Mouse (Mus musculus) MEL (cell line): ENCODE data around the gene Tmco5. TPM values are rescaled to one million over a fixed set of nuclear protein-coding genes. Genes with fewer than 3 reads are reported as not detected.

Experiments used
- DNase-seq: peaks from one replicate; pipeline ENCODE4 v3.0.0; 2011; ENCODE audit warnings: low read depth, low spot score
- H3K27ac ChIP-seq: 2 replicates; pipeline ENCODE4 v1.5.1; 2012; ENCODE audit warnings: low read depth, mild to moderate bottlenecking, control low read depth, low read length, moderate library complexity; ENCODE audit not compliant: control insufficient read depth
- H3K27me3 ChIP-seq, 2 experiments: fragments of 150-350 bp in 1 of 2; sonication (generic) in 1 of 2; 2 replicates each; pipeline ENCODE4 v1.6.1; 2012; ENCODE audit warnings: low read length in 2 of 2, mild to moderate bottlenecking in 2 of 2, improper control_type of control experiment in 1 of 2, moderate library complexity in 1 of 2; ENCODE audit not compliant: insufficient read depth in 2 of 2, control insufficient read depth in 1 of 2
- H3K36me3 ChIP-seq, 2 experiments: 2 replicates each; pipeline ENCODE4 v1.6.1; 2012 to 2014; ENCODE audit warnings: low read length in 2 of 2, improper control_type of control experiment in 1 of 2, inconsistent platforms in 1 of 2, mild to moderate bottlenecking in 1 of 2; ENCODE audit not compliant: insufficient read depth in 2 of 2, control insufficient read depth in 1 of 2
- H3K4me1 ChIP-seq, 2 experiments: fragments of 150-350 bp in 1 of 2; sonication (generic) in 1 of 2; 2 replicates each; pipeline ENCODE4 v1.6.1; 2012; ENCODE audit warnings: low read length in 2 of 2, improper control_type of control experiment in 1 of 2, mild to moderate bottlenecking in 1 of 2; ENCODE audit not compliant: insufficient read depth in 2 of 2, control insufficient read depth in 1 of 2
- H3K4me3 ChIP-seq, 2 experiments: fragments of 150-350 bp in 1 of 2; sonication (generic) in 1 of 2; 2 replicates each; pipeline ENCODE4 v1.5.1; 2012; ENCODE audit warnings: low read depth in 2 of 2, low read length in 2 of 2, mild to moderate bottlenecking in 2 of 2, moderate library complexity in 2 of 2, control low read depth in 1 of 2, improper control_type of control experiment in 1 of 2; ENCODE audit not compliant: control insufficient read depth in 1 of 2, insufficient read depth in 1 of 2
- H3K79me2 ChIP-seq: 2 replicates; pipeline ENCODE4 v1.6.1; 2012; ENCODE audit warnings: mild to moderate bottlenecking, low read length, moderate library complexity; ENCODE audit not compliant: control insufficient read depth, poor library complexity, insufficient read depth
- H3K9ac ChIP-seq: 2 replicates; pipeline ENCODE4 v1.6.1; 2012; ENCODE audit warnings: low read depth, mild to moderate bottlenecking, control low read depth, low read length, moderate library complexity; ENCODE audit not compliant: control insufficient read depth, poor library complexity, severe bottlenecking
- H3K9me3 ChIP-seq: fragments of 150-350 bp; sonication (generic); replicated peaks from 2 replicates; pipeline ENCODE4 v1.6.1; 2012; ENCODE audit warnings: mild to moderate bottlenecking, low read length, improper control_type of control experiment, moderate library complexity; ENCODE audit not compliant: insufficient read depth
- BHLHE40 ChIP-seq: IDR thresholded peaks from 2 replicates; pipeline ENCODE4 v1.6.1; 2012; ENCODE audit warnings: low read depth, mild to moderate bottlenecking, inconsistent platforms, low read length, improper control_type of control experiment, borderline replicate concordance
- CHD2 ChIP-seq: IDR thresholded peaks from 2 replicates; pipeline ENCODE4 v1.6.1; 2011; ENCODE audit warnings: low read length, improper control_type of control experiment
- E2F4 ChIP-seq: IDR thresholded peaks from 2 replicates; pipeline ENCODE4 v1.6.1; 2011; ENCODE audit warnings: low read depth, low read length, improper control_type of control experiment, borderline replicate concordance
- EP300 ChIP-seq, 2 experiments: IDR thresholded peaks; 2 replicates each; pipeline ENCODE4 v1.6.1; 2011; ENCODE audit warnings: improper control_type of control experiment in 2 of 2, low read length in 2 of 2, low read depth in 1 of 2, mild to moderate bottlenecking in 1 of 2
- ETS1 ChIP-seq: IDR thresholded peaks from 2 replicates; pipeline ENCODE4 v1.6.1; 2012; ENCODE audit warnings: low read depth, mild to moderate bottlenecking, inconsistent platforms, low read length, improper control_type of control experiment, moderate library complexity
- GABPA ChIP-seq: IDR thresholded peaks from 2 replicates; pipeline ENCODE4 v1.6.1; 2012; ENCODE audit warnings: low read depth, mild to moderate bottlenecking, inconsistent platforms, low read length, improper control_type of control experiment, moderate library complexity
- GATA1 ChIP-seq: IDR thresholded peaks from 2 replicates; pipeline ENCODE4 v1.6.1; 2011; ENCODE audit warnings: low read depth, low read length, improper control_type of control experiment
- JUND ChIP-seq: IDR thresholded peaks from 2 replicates; pipeline ENCODE4 v1.6.1; 2011; ENCODE audit warnings: low read depth, mild to moderate bottlenecking, improper control_type of control experiment, low read length
- KAT2A ChIP-seq: conservative IDR thresholded peaks from 2 replicates; pipeline ENCODE4 v1.6.1; 2012; ENCODE audit warnings: low read depth, low read length, improper control_type of control experiment, inconsistent platforms
- MYC ChIP-seq: IDR thresholded peaks from 2 replicates; pipeline ENCODE4 v1.6.1; 2011; ENCODE audit warnings: low read depth, mild to moderate bottlenecking, low read length, improper control_type of control experiment, moderate library complexity
- NELFE ChIP-seq: IDR thresholded peaks from 2 replicates; pipeline ENCODE4 v1.6.1; 2011; ENCODE audit warnings: low read depth, low read length, improper control_type of control experiment
- NRF1 ChIP-seq: IDR thresholded peaks from 2 replicates; pipeline ENCODE4 v1.6.1; 2014; ENCODE audit warnings: low read depth, mild to moderate bottlenecking, inconsistent platforms, low read length, improper control_type of control experiment, moderate library complexity; ENCODE audit not compliant: poor library complexity, insufficient read depth, severe bottlenecking
- POLR2AphosphoS2 ChIP-seq: IDR thresholded peaks from 2 replicates; pipeline ENCODE4 v1.6.1; 2011; ENCODE audit warnings: low read length, improper control_type of control experiment
- RAD21 ChIP-seq: IDR thresholded peaks from 2 replicates; pipeline ENCODE4 v1.6.1; 2011; ENCODE audit warnings: mild to moderate bottlenecking, low read depth, low read length, improper control_type of control experiment
- TBP ChIP-seq: IDR thresholded peaks from 2 replicates; pipeline ENCODE4 v1.8.0; 2011; ENCODE audit warnings: low read depth, low read length, improper control_type of control experiment
- TCF12 ChIP-seq: IDR thresholded peaks from 2 replicates; pipeline ENCODE4 v1.6.1; 2014; ENCODE audit warnings: low read depth, mild to moderate bottlenecking, inconsistent platforms, low read length, improper control_type of control experiment, moderate library complexity
- USF1 ChIP-seq: IDR thresholded peaks from 2 replicates; pipeline ENCODE4 v1.6.1; 2014; ENCODE audit warnings: low read depth, mild to moderate bottlenecking, inconsistent platforms, low read length, improper control_type of control experiment, moderate library complexity
- USF2 ChIP-seq, 2 experiments: IDR thresholded peaks; 2 replicates each; pipeline ENCODE4 v1.6.1; 2011 to 2012; ENCODE audit warnings: improper control_type of control experiment in 2 of 2, low read length in 2 of 2, borderline replicate concordance in 1 of 2, inconsistent platforms in 1 of 2, low read depth in 1 of 2, mild to moderate bottlenecking in 1 of 2; ENCODE audit not compliant: insufficient read depth in 1 of 2
- ZKSCAN1 ChIP-seq: IDR thresholded peaks from 2 replicates; pipeline ENCODE4 v1.6.1; 2012; ENCODE audit warnings: low read depth, mild to moderate bottlenecking, inconsistent platforms, low read length, improper control_type of control experiment, moderate library complexity
- ZMIZ1 ChIP-seq: IDR thresholded peaks from 2 replicates; pipeline ENCODE4 v1.6.1; 2012; ENCODE audit warnings: low read depth, mild to moderate bottlenecking, inconsistent platforms, low read length, improper control_type of control experiment, moderate library complexity
- ZNF384 ChIP-seq: IDR thresholded peaks from 2 replicates; pipeline ENCODE4 v1.6.1; 2012; ENCODE audit warnings: low read depth, mild to moderate bottlenecking, inconsistent platforms, low read length, improper control_type of control experiment
- polyA plus RNA-seq, 2 experiments: library from polyadenylated mRNA; stranded (reverse) in 1 of 2; unstranded in 1 of 2; fragments of >175 nt in 1 of 2; fragments of >200 nt in 1 of 2; gene quantifications; 2 replicates each; pipeline versions ENCODE4 v1.2.1 to v1.2.4; 2012; ENCODE audit warnings: low replicate concordance in 2 of 2, low read depth in 1 of 2; ENCODE audit not compliant: insufficient read length in 2 of 2, insufficient read depth in 1 of 2, missing spikeins in 1 of 2
- total RNA-seq: library from RNA; depleted of rRNA; stranded (reverse); fragments of 300-350 nt; gene quantifications from 2 replicates; pipeline ENCODE4 v1.2.3, GENCODE M21; 2012; rRNA removed

Gene Tmco5
- total and polyA plus RNA-seq, 3 experiments: not detected

- Histone ChIP-seq H3K4me1 (peaks cover 0 to 2% of the 10 kb centered on the region in 2 experiments; a peak in 1 of 4 replicates), H3K36me3 (no peaks in the 10 kb centered on the region; a peak in 1 of 4 replicates), H3K27ac (no peak overlapping the region), H3K27me3 (no peaks in the 10 kb centered on the region), H3K9me3 (no peaks in the 10 kb centered on the region), H3K79me2 (no peaks in the 10 kb centered on the region), H3K4me3 (no peak overlapping the region), H3K9ac (no peak overlapping the region)
- TF ChIP-seq JUND: no peak
- no peak for TF ChIP-seq GATA1
- no peak for TF ChIP-seq E2F4
- no peak for TF ChIP-seq USF2 (IDR thresholded peaks at IDR 0.05; ENCODE audit: borderline replicate concordance in 1 of 2, insufficient read depth in 1 of 2, low read depth in 1 of 2, low read length in 2 of 2)
- no peak for TF ChIP-seq CHD2
- TF ChIP-seq TCF12: no peak
- TF ChIP-seq NELFE: no peak
- no peak for TF ChIP-seq BHLHE40
- TF ChIP-seq MYC: no peak
- TF ChIP-seq ZKSCAN1: no peak
- TF ChIP-seq ETS1: no peak
- no peak for DNase-seq
Observed at GRCm38 (mm10) chr2:116937166-116937565, 58.7 kb downstream of the Tmco5 start.

- H3K27ac ChIP-seq: no peak overlapping the region
- DNase-seq: no peak
- H3K4me1 ChIP-seq: peaks cover 0 to 6% of the 10 kb centered on the region in 2 experiments; a peak in 1 of 4 replicates
- no peak overlapping the region for H3K9ac ChIP-seq
- no peaks in the 10 kb centered on the region; a peak in 1 of 4 replicates for H3K36me3 ChIP-seq
- no peaks in the 10 kb centered on the region for H3K79me2 ChIP-seq
- TF ChIP-seq EP300 (IDR thresholded peaks at IDR 0.05; ENCODE audit: low read depth in 1 of 2, low read length in 2 of 2): no peak
- no peak for TF ChIP-seq NELFE
- no peak for TF ChIP-seq USF1
- no peak for TF ChIP-seq NRF1
- TF ChIP-seq KAT2A: no peak
- TF ChIP-seq TCF12: no peak
- no peak for TF ChIP-seq RAD21
- no peak for TF ChIP-seq TBP
- no peak for TF ChIP-seq GABPA
- TF ChIP-seq ZMIZ1: no peak
- TF ChIP-seq ZNF384: no peak
- TF ChIP-seq ETS1: no peak
- TF ChIP-seq POLR2AphosphoS2: no peak
- no peak for TF ChIP-seq BHLHE40
- no peaks in the 10 kb centered on the region for H3K27me3 ChIP-seq
- H3K4me3 ChIP-seq: no peak overlapping the region
- H3K9me3 ChIP-seq: no peaks in the 10 kb centered on the region
Observed at GRCm38 (mm10) chr2:116941816-116942215, 63.3 kb downstream of the Tmco5 start.

Other genes starting within 250 kb of the Tmco5 start
- gene Spred1, start 242.7 kb downstream of the Tmco5 start, total RNA-seq: 19.9 and 21.9 TPM in 2 replicates
- gene Spred1, start 242.7 kb downstream of the Tmco5 start, polyA plus RNA-seq: 10 to 100 TPM in 1 of 2 experiments, not detected in 1; 14.3 TPM